Mouse (Mus musculus): Measurements from ENCODE around the gene Sgsm3.

Sgsm3 gene

DNA sequence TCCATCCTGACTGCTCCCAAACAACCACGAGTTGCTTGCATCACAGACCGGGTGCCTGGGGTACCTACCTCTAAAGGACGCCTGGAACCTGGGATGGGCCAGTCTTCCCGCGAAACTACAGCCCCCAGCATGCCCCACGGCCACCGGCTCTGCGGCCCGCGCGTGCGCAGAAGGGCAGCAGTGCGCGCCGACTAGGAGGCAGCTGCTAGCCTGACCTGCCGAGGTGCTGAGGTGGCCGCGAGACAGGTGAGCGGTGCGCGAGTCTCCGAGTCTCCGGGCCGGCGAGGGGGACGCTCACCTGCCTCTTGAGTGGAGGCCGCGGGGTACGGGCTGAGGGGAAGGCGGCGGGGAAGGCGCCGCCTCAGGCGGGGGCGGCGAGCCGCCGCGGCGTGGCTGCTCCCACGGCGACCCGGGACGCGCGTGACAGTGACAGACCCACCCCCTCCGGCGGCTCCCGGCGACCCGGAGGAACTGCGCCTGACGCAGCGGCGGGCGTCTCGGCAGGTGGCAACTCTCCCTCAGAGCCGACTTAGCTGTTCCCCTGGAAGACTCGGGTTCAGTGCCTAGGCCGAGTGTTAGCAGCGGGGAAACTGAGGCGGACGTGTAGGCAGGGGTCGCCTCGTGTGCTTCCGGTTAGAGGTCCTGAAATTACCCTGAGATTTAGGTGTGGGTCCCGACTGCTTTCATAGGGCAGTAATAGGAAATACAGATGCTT is at the start of gene Sgsm3:
Sgsm3 (plus strand) TSS at position 146 of the 715 bp plus-strand sequence.
- peak; percentile 86 for DNase-seq (ENCODE audit: low read depth, low spot score)

DNA sequence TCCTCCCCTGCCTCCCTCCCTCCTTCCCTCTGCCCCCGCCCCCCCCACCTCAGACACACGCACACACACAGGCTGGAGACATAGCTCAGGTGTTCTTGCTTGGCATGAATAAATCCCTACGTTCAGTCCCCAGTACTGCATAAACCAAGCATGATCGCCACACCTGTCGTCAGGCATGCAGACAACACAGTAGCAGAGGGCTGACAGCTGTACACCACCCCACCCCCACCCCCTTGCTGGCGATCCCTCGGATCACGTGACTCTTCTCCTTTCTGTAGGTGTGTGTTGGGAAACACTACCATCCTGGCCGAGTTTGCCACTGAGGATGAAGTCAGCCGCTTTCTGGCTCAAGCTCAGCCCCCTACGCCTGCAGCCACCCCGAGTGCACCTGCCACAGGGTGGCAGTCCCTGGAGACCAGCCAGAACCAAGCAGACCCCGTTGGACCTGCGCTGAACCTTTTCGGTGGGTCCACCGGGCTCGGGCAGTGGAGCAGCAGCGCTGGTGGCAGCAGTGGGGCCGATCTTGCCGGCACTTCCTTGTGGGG is 48.7 kb upstream of the Sgsm3 start:
- DNase-seq (ENCODE audit: low read depth, low spot score), result no peak

DNA sequence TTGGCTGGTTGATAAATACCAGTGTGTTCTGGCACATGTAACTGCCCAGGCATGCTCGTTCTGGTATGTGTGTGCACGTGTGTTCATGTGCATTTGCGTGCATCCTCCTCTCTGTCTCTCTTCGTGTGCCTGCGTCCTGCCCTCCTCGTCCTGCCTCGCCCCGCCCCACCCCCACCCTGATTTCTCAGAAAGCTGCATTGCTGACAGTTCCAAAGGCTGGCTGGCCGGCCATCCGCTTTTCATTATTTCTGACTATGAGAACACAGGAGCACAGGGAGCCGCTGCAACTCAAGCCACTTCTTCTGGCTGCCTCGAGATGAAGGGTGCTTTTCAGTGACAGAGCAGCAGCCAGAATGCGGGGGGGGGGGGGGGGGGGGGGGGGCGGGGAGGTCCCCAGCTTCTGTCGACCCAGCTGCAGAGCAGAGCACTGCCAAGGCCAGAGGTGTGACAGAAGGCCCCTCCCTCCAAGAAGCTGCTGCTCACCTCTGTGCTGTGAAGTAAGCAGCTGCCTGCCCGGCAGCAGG is 47.5 kb upstream of the Sgsm3 start:
- peak; percentile 78 for DNase-seq (ENCODE audit: low read depth, low spot score)

DNA sequence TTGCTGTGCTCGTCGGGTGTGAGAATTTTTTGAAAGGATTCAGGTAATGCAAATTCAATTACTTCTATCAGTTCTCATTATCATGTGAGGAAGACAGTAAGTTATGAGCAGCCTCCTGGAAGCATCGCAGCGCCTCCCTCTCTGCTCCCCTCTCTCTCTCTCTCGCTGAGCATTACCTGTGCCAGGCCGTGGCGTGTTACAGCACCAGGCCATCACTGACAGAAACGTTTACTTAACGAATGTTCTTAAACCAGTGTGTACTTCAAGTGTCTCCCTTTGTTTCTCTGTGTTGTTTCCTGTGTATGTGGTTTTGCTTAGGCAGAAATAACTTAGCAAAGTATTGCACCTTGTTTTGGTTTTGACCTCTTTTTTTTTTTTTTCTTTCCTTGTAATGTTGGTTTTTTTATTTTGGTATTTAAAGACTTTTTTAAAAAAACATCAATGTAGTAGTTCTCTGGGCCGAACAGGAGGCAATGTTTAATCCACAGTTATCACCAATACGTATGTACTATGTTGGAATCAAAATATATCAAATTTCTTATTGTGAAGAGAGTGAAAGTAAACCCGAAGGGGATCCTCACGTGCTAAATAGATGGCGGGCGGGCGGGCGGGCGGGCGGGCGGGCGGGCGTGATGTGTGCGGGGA is 46.8 kb upstream of the Sgsm3 start:
- DNase-seq (ENCODE audit: low read depth, low spot score), result peak; percentile 70

DNA sequence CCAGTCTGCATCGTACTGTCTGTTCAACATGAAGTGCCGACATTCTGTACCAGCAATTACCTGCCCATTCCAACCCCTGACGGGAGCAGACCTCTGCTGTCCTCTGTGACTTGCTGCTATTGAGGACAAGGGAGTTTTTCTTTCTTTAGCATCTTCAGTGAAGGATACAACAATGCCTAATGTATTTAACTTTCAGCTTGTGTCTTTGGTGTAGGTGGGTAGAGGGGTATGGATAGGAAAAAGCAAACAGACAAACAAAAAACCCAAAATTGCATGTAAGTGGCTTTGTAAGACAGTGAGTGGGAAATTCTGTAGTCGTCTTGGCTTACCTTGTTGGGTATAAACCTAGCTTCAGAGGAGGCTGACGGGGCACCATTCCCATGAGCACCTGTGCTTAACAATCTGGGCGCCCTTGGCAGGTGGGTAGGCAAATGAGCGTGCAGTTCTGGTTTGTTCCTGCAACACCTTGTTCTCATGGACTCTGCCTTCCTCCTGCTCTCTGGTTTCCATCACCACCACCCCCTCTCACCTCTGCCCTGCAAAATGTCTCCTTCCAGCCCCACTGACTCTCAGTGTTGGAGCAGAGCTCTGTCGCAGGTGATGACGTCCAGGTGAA is 46.1 kb upstream of the Sgsm3 start:
- DNase-seq (ENCODE audit: low read depth, low spot score), result no peak

DNA sequence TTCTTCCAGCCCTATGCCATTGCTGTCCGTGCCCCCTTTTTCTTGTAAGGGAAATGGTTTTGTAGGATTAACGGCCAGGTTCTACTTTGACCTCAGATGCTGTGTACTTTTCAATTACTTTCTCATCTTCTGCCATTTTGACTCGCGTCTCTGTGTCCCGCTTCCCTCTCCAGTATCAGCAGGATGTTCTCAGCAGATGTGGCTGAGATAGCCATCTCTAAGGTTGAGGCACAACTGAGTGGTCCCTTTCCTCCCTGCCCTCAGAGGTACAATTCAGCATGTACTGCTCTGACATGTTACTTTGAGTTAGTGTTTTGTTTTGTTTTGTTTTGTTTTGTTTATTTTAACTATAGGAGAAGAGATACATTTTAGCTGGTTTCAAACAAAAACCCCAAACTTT is 42.7 kb upstream of the Sgsm3 start:
- DNase-seq (ENCODE audit: low read depth, low spot score), result no peak

DNA sequence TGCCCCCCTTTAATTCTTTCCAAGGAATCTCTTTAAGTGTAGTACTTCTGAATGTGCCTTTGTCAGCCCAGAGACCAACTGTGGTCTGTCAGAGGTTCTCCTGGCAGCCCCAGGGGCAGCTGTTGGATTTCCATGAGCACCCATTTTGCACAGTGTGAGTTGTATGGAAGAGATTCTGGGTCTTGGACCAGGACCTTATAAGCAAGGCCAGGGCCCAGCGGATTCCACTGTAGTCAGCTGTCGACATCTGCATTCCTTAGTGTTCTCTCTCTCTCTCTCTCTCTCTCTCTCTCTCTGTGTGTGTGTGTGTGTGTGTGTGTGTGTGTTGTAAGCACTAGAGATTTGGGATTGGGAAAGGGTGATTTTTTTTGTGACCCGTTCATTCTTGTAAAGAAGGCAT is 40.9 kb upstream of the Sgsm3 start:
- no peak for DNase-seq (ENCODE audit: low read depth, low spot score)

DNA sequence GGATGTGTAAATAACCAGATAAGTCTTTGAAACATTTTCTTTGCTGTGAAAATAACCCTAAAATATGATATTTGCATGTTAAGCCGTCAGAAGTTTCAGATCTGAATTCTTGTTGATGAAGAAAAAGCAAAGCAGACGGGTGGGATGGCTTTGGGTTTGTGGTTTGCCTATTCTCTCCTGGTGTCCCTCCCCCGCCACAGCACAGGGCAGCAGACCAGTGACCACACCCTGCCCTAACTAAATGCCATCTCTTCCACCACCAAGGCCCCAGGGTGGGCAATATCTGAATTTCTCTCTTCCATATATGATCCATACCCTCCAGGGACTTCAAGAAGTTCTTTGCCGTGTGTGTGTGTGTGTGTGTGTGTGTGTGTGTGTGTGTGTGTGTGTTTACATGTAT is 39.0 kb upstream of the Sgsm3 start:
- DNase-seq (ENCODE audit: low read depth, low spot score), result no peak

DNA sequence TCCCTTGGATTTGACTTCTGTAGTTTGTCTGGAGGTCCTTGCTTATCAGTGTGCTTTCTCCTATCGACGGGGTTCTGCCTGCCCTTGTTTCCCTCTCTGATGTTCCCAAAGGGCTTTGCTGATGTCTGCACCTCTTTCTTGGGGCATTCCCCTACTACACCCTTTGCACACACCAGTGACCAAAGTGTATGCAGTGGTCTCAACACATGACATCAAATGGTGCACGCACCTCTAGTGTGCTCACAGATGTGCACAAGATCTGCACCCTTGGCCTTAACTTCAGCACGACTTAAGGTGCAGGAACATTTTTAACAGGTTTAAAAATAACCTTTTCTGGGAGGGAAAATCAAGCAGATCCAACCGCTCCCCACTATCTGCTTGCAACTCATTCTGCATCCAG is 38.2 kb upstream of the Sgsm3 start:
- no peak for DNase-seq (ENCODE audit: low read depth, low spot score)

DNA sequence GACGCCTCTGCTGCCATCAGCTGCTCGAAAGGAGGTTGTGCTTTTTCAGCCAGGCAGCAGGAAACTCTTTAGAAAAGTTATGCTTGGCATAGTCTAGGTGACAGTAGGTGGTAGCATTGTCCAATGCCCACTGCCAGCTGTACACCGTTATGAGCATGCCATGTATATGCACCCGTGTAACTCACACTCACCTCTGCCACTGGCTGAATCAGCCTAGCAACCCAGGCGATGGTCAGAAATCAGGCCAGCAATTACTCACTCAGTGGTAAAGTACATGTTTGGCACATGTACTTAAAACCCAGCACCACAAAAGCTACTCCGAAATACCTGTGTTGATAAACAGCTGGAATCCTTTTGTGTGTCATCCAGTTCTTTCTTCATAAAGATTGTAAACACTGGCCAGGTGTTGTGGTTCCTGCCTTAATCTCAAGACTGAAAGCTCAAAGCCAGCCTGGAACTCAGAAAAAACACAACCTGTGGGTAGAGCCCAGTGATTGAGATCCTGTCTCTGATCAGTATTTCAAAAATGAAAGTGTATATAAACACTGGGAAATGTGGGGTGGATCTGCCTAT is 36.0 kb upstream of the Sgsm3 start:
- no peak for DNase-seq (ENCODE audit: low read depth, low spot score)

DNA sequence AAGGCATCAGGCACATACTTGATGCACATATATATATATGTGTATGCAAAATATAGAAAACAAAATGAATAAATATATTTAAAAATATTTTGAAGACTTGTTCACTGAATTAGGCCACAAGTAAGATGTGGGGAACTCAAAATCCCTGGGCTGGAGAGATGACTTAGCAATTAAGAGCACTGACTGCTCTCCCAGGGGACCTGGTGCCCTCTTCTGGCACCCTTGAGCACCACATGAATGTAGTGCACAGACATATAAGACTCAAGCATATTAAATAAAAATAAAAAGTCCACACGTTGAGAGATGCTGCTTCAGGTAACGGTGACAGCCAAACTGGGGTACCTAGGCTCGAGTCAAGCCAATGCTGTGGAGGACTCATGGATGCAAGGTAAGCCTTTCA is 31.7 kb upstream of the Sgsm3 start:
- peak; percentile 73 for DNase-seq (ENCODE audit: low read depth, low spot score)

DNA sequence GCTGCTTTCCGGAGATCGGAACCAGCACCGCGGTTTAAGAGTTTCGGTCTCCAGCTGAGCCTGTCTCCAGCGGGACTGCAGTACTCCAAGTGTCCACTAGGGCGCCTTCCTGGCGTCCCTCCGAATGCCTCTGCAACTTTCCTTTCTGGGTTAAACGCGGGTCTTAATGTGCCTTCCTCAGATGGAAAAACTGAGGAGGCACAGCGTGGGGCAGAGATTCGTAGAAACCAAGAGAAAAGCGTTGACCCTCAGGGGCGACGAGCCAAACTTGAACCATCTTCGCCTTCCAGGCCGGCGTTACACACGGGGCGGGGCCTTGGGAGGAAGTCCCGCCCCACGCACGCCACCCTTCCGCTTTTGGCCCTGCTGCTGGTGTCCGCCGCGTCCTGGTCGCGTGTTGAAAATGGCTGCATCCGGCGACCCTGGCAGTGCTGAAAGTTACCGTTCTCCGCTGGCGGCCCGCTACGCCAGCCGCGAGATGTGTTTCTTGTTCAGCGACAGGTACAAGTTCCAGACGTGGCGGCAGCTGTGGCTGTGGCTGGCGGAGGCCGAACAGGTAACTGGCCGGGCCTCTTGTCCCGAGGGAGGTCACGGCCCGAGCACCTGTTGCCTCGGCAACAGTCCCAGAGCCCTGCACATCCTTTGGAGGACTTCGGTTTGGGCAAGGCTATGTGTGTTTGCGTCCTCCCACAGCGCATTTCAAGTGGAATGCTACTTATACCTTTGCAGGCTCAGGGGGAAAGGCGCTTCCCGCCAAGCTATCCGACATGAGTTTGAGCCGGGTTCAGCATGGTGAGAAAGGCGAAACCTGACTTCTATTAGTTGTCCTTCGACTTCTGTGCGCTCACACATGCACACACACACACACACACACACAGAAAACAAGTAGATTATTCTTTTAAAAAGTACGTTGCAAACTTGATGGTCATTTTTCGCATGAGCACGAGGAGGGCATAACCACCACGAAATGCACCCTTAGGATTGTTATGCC is 29.1 kb upstream of the Sgsm3 start, which contains the start of gene Adsl:
Adsl (plus strand) TSS at position 346 of the 991 bp plus-strand sequence.
- peak; percentile 93 for DNase-seq (ENCODE audit: low read depth, low spot score)

DNA sequence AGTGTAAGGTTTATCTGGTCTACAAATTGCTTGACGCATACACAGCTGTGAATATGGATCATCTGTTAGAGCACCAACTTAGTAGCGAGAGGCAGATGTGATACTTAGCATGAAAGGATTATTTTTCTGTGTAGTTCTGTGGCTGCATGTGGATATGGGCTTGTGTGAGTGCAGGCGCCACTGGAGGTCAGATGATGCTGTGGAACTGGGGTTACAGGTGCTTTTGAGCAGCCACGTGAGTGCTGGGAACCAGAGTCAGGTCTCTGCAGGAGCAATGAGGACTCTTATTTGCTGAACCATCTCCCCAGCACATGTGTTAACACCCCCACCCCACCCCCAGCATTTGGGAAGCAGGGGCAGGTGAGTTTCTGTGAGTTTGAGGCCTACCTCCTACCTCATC is 28.1 kb upstream of the Sgsm3 start:
- DNase-seq (ENCODE audit: low read depth, low spot score), result no peak

DNA sequence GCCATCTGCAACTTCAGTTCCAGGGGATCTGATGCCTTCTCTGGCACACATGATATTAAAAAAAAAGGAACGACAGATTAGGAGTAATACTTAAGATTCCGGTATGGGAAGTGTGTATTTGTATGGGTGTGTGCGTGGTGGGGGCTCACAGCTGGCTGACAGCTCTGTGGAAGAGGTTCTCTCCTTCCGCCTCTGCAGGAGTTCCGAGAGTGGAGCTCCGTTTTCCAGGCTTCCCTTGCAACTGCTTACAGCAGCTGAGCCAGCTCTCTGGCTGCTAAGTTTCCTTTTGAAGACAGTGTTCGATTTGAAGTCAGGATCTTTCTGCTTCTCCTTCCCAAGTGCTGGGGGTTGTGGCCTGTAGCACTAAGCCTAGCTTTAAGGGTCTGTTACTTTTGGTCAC is 27.5 kb upstream of the Sgsm3 start:
- no peak for DNase-seq (ENCODE audit: low read depth, low spot score)

DNA sequence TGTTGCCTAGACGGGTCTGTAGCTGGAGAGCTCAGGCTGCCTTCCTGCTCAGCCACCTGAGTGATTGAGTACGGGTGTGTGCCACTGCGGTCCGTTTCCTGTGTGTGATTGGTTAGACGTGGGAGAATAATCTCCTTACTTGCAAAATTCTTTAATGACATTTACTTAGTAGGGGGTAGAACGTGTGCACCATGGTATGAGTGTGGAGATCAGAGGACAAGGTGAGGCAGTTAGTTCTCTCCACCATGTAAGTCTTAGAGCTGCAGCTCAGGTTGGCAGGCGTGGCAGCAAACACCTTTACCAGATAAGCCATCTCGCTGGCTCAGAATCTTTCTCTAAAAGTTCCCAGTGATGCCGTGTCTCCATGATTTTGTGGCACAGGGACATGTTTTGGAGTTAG is 23.6 kb upstream of the Sgsm3 start:
- DNase-seq (ENCODE audit: low read depth, low spot score), result no peak

DNA sequence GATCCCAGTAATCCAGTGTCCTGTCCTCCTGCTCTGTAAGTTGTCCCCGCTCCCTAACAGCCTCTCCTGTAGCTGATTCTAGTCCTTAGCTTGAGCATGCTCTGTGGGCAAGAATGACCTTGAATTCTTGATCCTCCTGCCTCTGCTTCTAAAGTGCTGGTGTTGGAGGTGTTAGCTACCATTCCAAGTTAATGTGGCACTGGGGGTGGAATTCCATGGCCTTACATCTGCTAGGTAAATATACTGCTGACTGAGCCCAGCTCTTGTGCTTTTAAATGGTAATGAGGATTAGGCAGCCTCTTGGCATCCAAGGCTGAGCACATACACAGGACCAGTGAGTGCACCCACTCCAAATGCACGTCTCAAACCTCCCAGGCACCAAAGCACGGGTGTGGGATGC is 22.7 kb upstream of the Sgsm3 start:
- DNase-seq (ENCODE audit: low read depth, low spot score), result no peak

DNA sequence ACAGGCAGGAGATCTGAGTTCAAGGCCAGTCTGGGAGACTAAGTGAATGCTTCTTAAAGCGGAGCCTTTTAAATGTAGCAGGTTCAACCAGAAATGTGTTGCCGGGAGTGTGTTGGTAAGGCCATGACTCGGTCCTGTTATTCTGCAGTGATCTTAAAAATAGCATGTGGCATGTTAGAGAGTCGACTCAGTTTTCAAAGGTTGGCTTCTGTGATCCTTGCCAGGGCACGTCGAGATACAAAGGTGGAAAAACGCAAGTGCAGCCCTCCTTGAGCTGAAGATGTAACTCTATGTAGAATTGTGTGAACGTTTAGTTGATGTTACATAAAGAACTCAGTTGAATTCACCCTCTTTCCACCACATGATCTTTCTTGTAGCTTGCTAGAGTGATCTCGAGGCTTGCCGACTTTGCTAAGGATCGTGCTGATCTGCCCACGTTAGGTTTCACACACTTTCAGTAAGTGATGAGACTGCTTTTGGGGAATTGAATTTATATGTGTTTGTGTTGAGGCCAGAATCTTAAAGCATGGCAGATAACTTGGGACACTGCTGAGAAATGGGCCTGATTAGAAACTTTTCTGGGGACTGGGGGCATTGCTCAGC is 21.6 kb upstream of the Sgsm3 start:
- no peak for DNase-seq (ENCODE audit: low read depth, low spot score)

DNA sequence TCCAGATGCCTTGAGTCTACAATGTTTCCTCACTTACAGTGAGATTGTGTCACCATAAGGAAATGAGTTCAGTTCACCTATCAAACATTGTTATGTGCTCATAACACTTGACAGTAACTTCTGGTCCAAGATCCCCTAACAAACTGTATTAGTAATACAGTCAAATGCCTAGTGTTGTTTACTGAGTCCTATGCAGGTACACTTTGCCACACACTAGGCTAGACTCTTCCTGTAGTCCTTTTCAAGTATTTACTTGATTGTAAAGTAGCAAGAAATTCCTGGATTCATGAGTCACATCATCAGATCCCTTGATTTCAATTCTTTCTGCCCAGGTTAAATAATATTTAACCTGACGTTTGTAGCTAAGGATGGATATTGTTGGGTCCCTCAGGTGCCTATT is 8.2 kb upstream of the Sgsm3 start:
- DNase-seq (ENCODE audit: low read depth, low spot score), result no peak

DNA sequence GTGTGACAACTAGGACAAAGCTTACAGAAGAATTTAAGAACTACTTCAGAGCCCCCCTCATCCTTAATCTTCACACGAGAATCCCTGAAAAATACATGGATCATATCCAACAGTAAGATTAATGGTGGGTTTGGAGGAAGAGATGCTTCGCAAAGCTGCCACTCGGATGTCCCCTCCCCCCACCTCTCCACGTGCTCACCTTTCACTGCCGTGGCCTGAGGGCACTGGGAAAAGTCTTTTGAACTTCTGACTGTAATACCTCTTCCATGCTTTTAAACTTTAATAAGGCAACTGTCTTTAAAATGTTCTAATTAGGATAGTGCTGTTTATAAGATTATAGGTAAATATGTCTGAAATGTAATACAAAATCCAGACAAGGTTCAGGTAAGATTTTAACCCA is 3.3 kb upstream of the Sgsm3 start:
- DNase-seq (ENCODE audit: low read depth, low spot score), result no peak

DNA sequence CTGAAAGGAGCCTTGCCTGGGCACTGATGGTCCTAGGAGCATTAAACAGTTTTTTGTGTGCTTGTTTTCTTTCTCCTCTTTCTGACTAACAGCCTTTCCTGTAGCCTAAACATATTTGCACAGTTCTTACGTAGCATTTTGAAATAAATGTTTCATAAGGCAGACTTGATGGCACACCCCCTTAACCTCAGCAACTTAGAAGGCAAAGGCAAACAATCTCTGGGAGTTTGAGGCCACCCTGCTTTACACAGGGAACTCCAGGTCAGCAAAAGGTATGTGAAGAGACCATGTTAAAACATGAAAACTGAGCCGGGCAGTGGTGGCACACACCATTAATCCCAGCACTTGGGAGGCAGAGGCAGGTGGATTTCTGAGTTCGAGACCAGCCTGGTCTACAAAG is 1.9 kb upstream of the Sgsm3 start:
- no peak for DNase-seq (ENCODE audit: low read depth, low spot score)

DNA sequence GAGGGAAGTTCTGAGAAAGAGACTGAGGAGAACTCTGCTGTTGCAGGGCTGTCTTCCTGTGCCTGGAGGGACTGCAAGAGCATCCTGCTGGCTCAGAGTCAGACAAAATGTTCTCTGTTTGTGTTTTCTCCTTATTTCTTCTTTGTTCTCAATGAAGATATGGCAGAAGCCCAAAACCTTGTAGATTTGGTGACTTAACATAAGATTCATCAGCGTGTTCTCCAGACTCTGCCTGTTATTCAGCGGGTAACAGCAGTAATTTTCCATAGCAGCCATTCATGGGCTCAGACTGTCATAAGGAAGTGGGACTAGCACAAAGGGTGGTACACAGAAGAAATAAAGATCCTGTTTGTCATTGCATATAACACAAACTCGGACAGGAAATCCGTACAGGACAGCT is 2.0 kb downstream of the Sgsm3 start:
- DNase-seq (ENCODE audit: low read depth, low spot score), result no peak
